Mouse (Mus musculus) embryonic facial prominence, embryonic 15.5 days (tissue): ENCODE results near the gene Eri3. TPM values are rescaled to one million over a fixed set of nuclear protein-coding genes. Genes with fewer than 3 reads are reported as not detected.

Source experiments
- ATAC-seq: fragments of 200-750 bp; cut with Nextera tagmentation; 2 replicates; pipeline ENCODE4 v1.8.0; 2017; ENCODE audit warnings: low read depth, moderate TSS enrichment; ENCODE audit not compliant: insufficient number of reproducible peaks, low FRiP score, low TSS enrichment
- H3K27ac ChIP-seq: fragments of 300-500 bp; sonication (generic); replicated peaks from 2 replicates; pipeline ENCODE4 v1.5.1; 2015; ENCODE audit warnings: mild to moderate bottlenecking, inconsistent platforms
- H3K27me3 ChIP-seq: fragments of 300-500 bp; sonication (generic); 2 replicates; pipeline ENCODE4 v1.6.1; 2015; ENCODE audit warnings: inconsistent platforms
- H3K36me3 ChIP-seq: fragments of 300-500 bp; sonication (generic); 2 replicates; pipeline ENCODE4 v1.6.1; 2015; ENCODE audit warnings: mild to moderate bottlenecking, inconsistent platforms
- H3K4me1 ChIP-seq: fragments of 300-500 bp; sonication (generic); 2 replicates; pipeline ENCODE4 v1.6.1; 2015; ENCODE audit warnings: inconsistent platforms
- H3K4me2 ChIP-seq: fragments of 300-500 bp; sonication (generic); replicated peaks from 2 replicates; pipeline ENCODE4 v1.6.1; 2015; ENCODE audit warnings: mild to moderate bottlenecking, inconsistent platforms
- H3K4me3 ChIP-seq: fragments of 300-500 bp; sonication (generic); replicated peaks from 2 replicates; pipeline ENCODE4 v1.5.1; 2015; ENCODE audit warnings: mild to moderate bottlenecking, inconsistent platforms
- H3K9ac ChIP-seq: fragments of 300-500 bp; sonication (generic); 2 replicates; pipeline ENCODE4 v1.6.1; 2015; ENCODE audit warnings: inconsistent platforms
- H3K9me3 ChIP-seq: fragments of 300-500 bp; sonication (generic); replicated peaks from 2 replicates; pipeline ENCODE4 v1.6.1; 2016; ENCODE audit warnings: inconsistent platforms
- WGBS: fragments of 180-500 bp; shearing (Covaris S2); methylation state at CpG from one replicate; pipeline ENCODE4 v1.1.7; 2015; 5-methylcytosine and 5-hydroxymethylcytosine counted together
- polyA plus RNA-seq: library from polyadenylated mRNA; unstranded; fragments of >200 nt; fragmentation: Nextera tagmentation; extraction: Ambion mirVana; gene quantifications from 2 replicates; pipeline ENCODE4 v1.2.1, GENCODE M21; 2015

Eri3 gene
- polyA plus RNA-seq, 1 experiment from 2014 or later = 169 TPM

- 60% methylated on average over 23 of the region's 23 CpGs for WGBS
- H3K36me3 ChIP-seq = peaks cover 12% of the 10 kb centered on the region; the same call in 1 of the 2 replicates
- no peaks in the 10 kb centered on the region for H3K27me3 ChIP-seq
- no peak overlapping the region for H3K9ac ChIP-seq
- peaks cover 18% of the 10 kb centered on the region for H3K4me1 ChIP-seq
- H3K27ac ChIP-seq = no peak overlapping the region
- no peak for ATAC-seq
- H3K4me3 ChIP-seq = no peak overlapping the region
- no peak overlapping the region for H3K4me2 ChIP-seq
- no peaks in the 10 kb centered on the region for H3K9me3 ChIP-seq
Measured at GRCm38 (mm10) chr4:117646926-117647755, 97.0 kb downstream of the Eri3 start.

GRCm38 (mm10) chr4:117651626-117652101 is 101.5 kb downstream of the Eri3 start:
- H3K9ac ChIP-seq = no peak overlapping the region
- peaks cover 26% of the 10 kb centered on the region for H3K4me1 ChIP-seq
- no peak for ATAC-seq
- no peaks in the 10 kb centered on the region for H3K27me3 ChIP-seq
- H3K9me3 ChIP-seq = no peaks in the 10 kb centered on the region
- H3K4me2 ChIP-seq = no peak overlapping the region
- WGBS = 38% methylated on average over 8 of the region's 8 CpGs
- H3K27ac ChIP-seq = no peak overlapping the region
- no peak overlapping the region for H3K4me3 ChIP-seq
- peaks cover 14% of the 10 kb centered on the region; the same call in 1 of the 2 replicates for H3K36me3 ChIP-seq

- 59% methylated on average over 5 of the region's 5 CpGs for WGBS
- Histone ChIP-seq H3K4me1 (peaks cover 33% of the 10 kb centered on the region), H3K27ac (no peak overlapping the region), H3K9me3 (no peaks in the 10 kb centered on the region), H3K27me3 (no peaks in the 10 kb centered on the region), H3K36me3 (peaks cover 14% of the 10 kb centered on the region; the same call in 1 of the 2 replicates), H3K9ac (no peak overlapping the region), H3K4me3 (no peak overlapping the region), H3K4me2 (no peak overlapping the region)
- no peak for ATAC-seq
Measured at GRCm38 (mm10) chr4:117652727-117653126, 102.6 kb downstream of the Eri3 start.

- Histone ChIP-seq H3K9ac (no peak overlapping the region), H3K4me1 (peaks cover 45% of the 10 kb centered on the region), H3K27ac (0 out of 2 replicates have a peak overlapping the region, but pooled peaks have one; percentile 18), H3K9me3 (no peaks in the 10 kb centered on the region), H3K27me3 (no peaks in the 10 kb centered on the region), H3K36me3 (peaks cover 11% of the 10 kb centered on the region; the same call in 1 of the 2 replicates), H3K4me3 (no peak overlapping the region), H3K4me2 (no peak overlapping the region)
- ATAC-seq = no peak
- WGBS = 22% methylated on average over 10 of the region's 10 CpGs
Measured at GRCm38 (mm10) chr4:117654016-117654702, 104.0 kb downstream of the Eri3 start.

- 0 out of 2 replicates have a peak, but pooled peaks cover 6% of the 10 kb centered on the region for H3K36me3 ChIP-seq
- H3K4me2 ChIP-seq = no peak overlapping the region
- H3K9ac ChIP-seq = no peak overlapping the region
- no peak overlapping the region for H3K27ac ChIP-seq
- no peak for ATAC-seq
- H3K9me3 ChIP-seq = no peaks in the 10 kb centered on the region
- peaks cover 45% of the 10 kb centered on the region for H3K4me1 ChIP-seq
- WGBS = 42% methylated on average over 9 of the region's 9 CpGs
- H3K4me3 ChIP-seq = no peak overlapping the region
- no peaks in the 10 kb centered on the region for H3K27me3 ChIP-seq
Measured at GRCm38 (mm10) chr4:117654703-117655499, 104.7 kb downstream of the Eri3 start.

GRCm38 (mm10) chr4:117655500-117655863 is 105.3 kb downstream of the Eri3 start:
- Histone ChIP-seq H3K27me3 (no peaks in the 10 kb centered on the region), H3K4me1 (peaks cover 45% of the 10 kb centered on the region), H3K27ac (no peak overlapping the region), H3K36me3 (0 out of 2 replicates have a peak, but pooled peaks cover 6% of the 10 kb centered on the region), H3K9me3 (no peaks in the 10 kb centered on the region), H3K4me2 (no peak overlapping the region), H3K9ac (no peak overlapping the region), H3K4me3 (no peak overlapping the region)
- 33% methylated on average over 5 of the region's 5 CpGs for WGBS
- ATAC-seq = no peak

GRCm38 (mm10) chr4:117656961-117657360 is 106.8 kb downstream of the Eri3 start:
- no peak overlapping the region for H3K4me3 ChIP-seq
- H3K36me3 ChIP-seq = 0 out of 2 replicates have a peak, but pooled peaks cover 17% of the 10 kb centered on the region
- ATAC-seq = no peak
- H3K9ac ChIP-seq = no peak overlapping the region
- no peaks in the 10 kb centered on the region for H3K27me3 ChIP-seq
- H3K4me2 ChIP-seq = no peak overlapping the region
- H3K4me1 ChIP-seq = peaks cover 45% of the 10 kb centered on the region
- no peaks in the 10 kb centered on the region for H3K9me3 ChIP-seq
- WGBS = 44% methylated on average over 6 of the region's 6 CpGs
- H3K27ac ChIP-seq = peak overlapping the region; percentile 65

GRCm38 (mm10) chr4:117657646-117658045 is 107.5 kb downstream of the Eri3 start:
- H3K27ac ChIP-seq = peak overlapping the region; percentile 65
- no peaks in the 10 kb centered on the region for H3K27me3 ChIP-seq
- H3K36me3 ChIP-seq = 0 out of 2 replicates have a peak, but pooled peaks cover 23% of the 10 kb centered on the region
- H3K4me3 ChIP-seq = no peak overlapping the region
- 31% methylated on average over 4 of the region's 4 CpGs for WGBS
- no peaks in the 10 kb centered on the region for H3K9me3 ChIP-seq
- H3K9ac ChIP-seq = no peak overlapping the region
- H3K4me1 ChIP-seq = peaks cover 45% of the 10 kb centered on the region
- ATAC-seq = peak; percentile 65
- H3K4me2 ChIP-seq = no peak overlapping the region

- 0 out of 2 replicates have a peak, but pooled peaks cover 29% of the 10 kb centered on the region for H3K36me3 ChIP-seq
- H3K9ac ChIP-seq = no peak overlapping the region
- H3K4me2 ChIP-seq = no peak overlapping the region
- 50% methylated on average over 14 of the region's 14 CpGs for WGBS
- H3K4me3 ChIP-seq = no peak overlapping the region
- H3K27me3 ChIP-seq = no peaks in the 10 kb centered on the region
- no peak for ATAC-seq
- H3K27ac ChIP-seq = no peak overlapping the region
- no peaks in the 10 kb centered on the region for H3K9me3 ChIP-seq
- peaks cover 44% of the 10 kb centered on the region for H3K4me1 ChIP-seq
Measured at GRCm38 (mm10) chr4:117658582-117659444, 108.6 kb downstream of the Eri3 start.

GRCm38 (mm10) chr4:117660001-117660400 is 109.8 kb downstream of the Eri3 start:
- H3K4me2 ChIP-seq = no peak overlapping the region
- no peaks in the 10 kb centered on the region for H3K9me3 ChIP-seq
- no peak overlapping the region for H3K27ac ChIP-seq
- H3K4me3 ChIP-seq = no peak overlapping the region
- H3K4me1 ChIP-seq = peaks cover 32% of the 10 kb centered on the region
- no peaks in the 10 kb centered on the region for H3K27me3 ChIP-seq
- 84% methylated on average over 5 of the region's 5 CpGs for whole genome bisulfite sequencing
- H3K36me3 ChIP-seq = 0 out of 2 replicates have a peak, but pooled peaks cover 26% of the 10 kb centered on the region
- no peak for ATAC-seq
- no peak overlapping the region for H3K9ac ChIP-seq
